9 mouse cellular contexts compared by ENCODE assay signal in the genomic region with DNA sequence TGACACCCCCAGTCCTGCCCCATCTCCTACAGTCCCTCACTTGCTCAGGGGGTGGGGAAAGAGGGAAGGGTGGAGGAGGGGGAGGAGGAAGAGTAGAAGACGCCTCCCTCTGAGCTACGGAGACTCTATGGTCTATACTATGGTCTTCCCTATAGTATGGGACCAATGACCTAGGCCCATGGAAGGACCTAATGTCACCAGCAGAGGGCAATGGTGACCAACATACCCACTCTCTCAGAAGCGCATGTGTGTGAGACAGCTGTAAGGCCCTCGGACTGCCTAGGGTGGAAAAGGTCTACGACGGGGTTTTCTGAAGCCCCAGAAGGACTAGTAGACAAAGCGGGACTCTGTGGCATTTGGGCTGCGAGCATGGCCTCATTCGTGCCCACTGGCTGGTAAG. TPM values are rescaled to one million over a fixed set of nuclear protein-coding genes. Genes with fewer than 3 reads are reported as not detected.
DNase-seq lines count a peak whose midpoint lies in the region; ATAC-seq and TF ChIP-seq lines count a peak whose summit lies in the region.
"Had no signal": no experiment of that assay in that cellular context is flagged by ENCODE, and none has a peak within 500 bp of the region (broad histone marks: within the 10 kb centered on the region; RNA-seq: fewer than 3 reads in every experiment).

No protein-coding gene starts in this region.

- H3K27me3 ChIP-seq in heart, postnatal 0 days (ENCODE audit: control insufficient read depth, insufficient read depth, low read length) = peaks cover 3% of the 10 kb centered on the region; the same call in 1 of the 2 replicates
- peaks cover 12% of the 10 kb centered on the region; the same call in 1 of the 2 replicates for H3K27me3 ChIP-seq in embryonic facial prominence, embryonic 12.5 days

- WGBS in heart, postnatal 0 days = 43% methylated on average over 9 of the region's 9 CpGs
- WGBS in embryonic facial prominence, embryonic 12.5 days = 34% methylated on average over 9 of the region's 9 CpGs

- H3K27ac ChIP-seq in heart, postnatal 0 days (ENCODE audit: low read depth) = no peak overlapping the region
- no peak overlapping the region for H3K27ac ChIP-seq in embryonic facial prominence, embryonic 12.5 days

- H3K9ac ChIP-seq in heart, postnatal 0 days (replicated peaks; ENCODE audit: low read depth, low read length) = no peak overlapping the region
- H3K9ac ChIP-seq in embryonic facial prominence, embryonic 12.5 days = no peak overlapping the region

- DNase-seq in heart, postnatal 0 days (ENCODE audit: low spot score) = no peak
- DNase-seq in heart, adult 11 months = no peak
- DNase-seq in lung, postnatal 10 days = peak; percentile 24
- no peak for DNase-seq in cerebellum, adult 8-10 months
- no peak for DNase-seq in urinary bladder, postnatal 25 days (ENCODE audit: low spot score)
- no peak for DNase-seq in ovary, postnatal 10 days (ENCODE audit: low spot score)

- no peaks in the 10 kb centered on the region for H3K9me3 ChIP-seq in heart, postnatal 0 days (replicated peaks; ENCODE audit: control insufficient read depth, low read length)
- no peaks in the 10 kb centered on the region for H3K9me3 ChIP-seq in embryonic facial prominence, embryonic 12.5 days

- no peak overlapping the region for H3K4me2 ChIP-seq in heart, postnatal 0 days (ENCODE audit: low read depth, low read length)
- no peak overlapping the region for H3K4me2 ChIP-seq in embryonic facial prominence, embryonic 12.5 days (replicated peaks)

- no peaks in the 10 kb centered on the region for H3K4me1 ChIP-seq in heart, postnatal 0 days (ENCODE audit: control insufficient read depth, insufficient read depth)
- no peaks in the 10 kb centered on the region for H3K4me1 ChIP-seq in embryonic facial prominence, embryonic 12.5 days

- no peaks in the 10 kb centered on the region for H3K36me3 ChIP-seq in heart, postnatal 0 days (replicated peaks; ENCODE audit: control insufficient read depth, insufficient read depth, low read length)
- no peaks in the 10 kb centered on the region for H3K36me3 ChIP-seq in embryonic facial prominence, embryonic 12.5 days

- no peak overlapping the region for H3K4me3 ChIP-seq in heart, postnatal 0 days (ENCODE audit: low read depth, low read length)
- H3K4me3 ChIP-seq in embryonic facial prominence, embryonic 12.5 days = no peak overlapping the region

- no peak for TF ChIP-seq EP300 in heart, postnatal 0 days (IDR thresholded peaks at IDR 0.05; ENCODE audit: low read depth)

- peak; percentile 56 for TF ChIP-seq CTCF in heart, postnatal 0 days (IDR thresholded peaks at IDR 0.05; ENCODE audit: low read depth)

- ATAC-seq in heart, postnatal 0 days (ENCODE audit: insufficient read depth, low read depth) = 0 out of 2 replicates have a peak, but pooled peaks have one; percentile 27
- peak; percentile 65 for ATAC-seq in CD4-positive, CD25-positive, alpha-beta regulatory T cell, adult 4 months
- ATAC-seq in embryonic facial prominence, embryonic 12.5 days (ENCODE audit: insufficient number of reproducible peaks, insufficient read depth, low FRiP score, low TSS enrichment) = peak; percentile 24; the same call in 1 of the 2 replicates

RNA-seq across cellular contexts. Expression of gene Ankrd60, which starts 24.3 kb away (rescaled TPM):
- not detected in 2 replicates for total RNA-seq in heart, postnatal 0 days (2014; rRNA removed; ENCODE audit: low replicate concordance)
- polyA plus RNA-seq in heart, postnatal 0 days (2015; fragmentation: Nextera tagmentation; extraction: Ambion mirVana) = not detected in 2 replicates
- polyA plus RNA-seq in CD4-positive, CD25-positive, alpha-beta regulatory T cell, adult 4 months (2017; shearing (Covaris generic)) = under 1 TPM in 1 of 2 experiments, not detected in 1; 0.86 TPM
- not detected in 2 replicates for polyA plus RNA-seq in embryonic facial prominence, embryonic 12.5 days (2016; fragmentation: Nextera tagmentation; extraction: Ambion mirVana)
- polyA plus RNA-seq: limb, embryonic 14.5 days had no signal

RNA-seq across cellular contexts. Expression of gene 1700021F07Rik, which starts 31.5 kb away (rescaled TPM):
- not detected in 2 replicates for total RNA-seq in heart, postnatal 0 days (2014; rRNA removed; ENCODE audit: low replicate concordance)
- polyA plus RNA-seq in heart, postnatal 0 days (2015; fragmentation: Nextera tagmentation; extraction: Ambion mirVana) = not detected in 2 replicates
- not detected for polyA plus RNA-seq in CD4-positive, CD25-positive, alpha-beta regulatory T cell, adult 4 months (2017; shearing (Covaris generic))
- polyA plus RNA-seq in embryonic facial prominence, embryonic 12.5 days (2016; fragmentation: Nextera tagmentation; extraction: Ambion mirVana) = not detected in 2 replicates
- polyA plus RNA-seq: limb, embryonic 14.5 days had no signal
